Mouse (Mus musculus) hindbrain, postnatal 0 days (tissue): ENCODE data around the gene Drd4. TPM values are rescaled to one million over a fixed set of nuclear protein-coding genes. Genes with fewer than 3 reads are reported as not detected.

ENCODE experiments used
- ATAC-seq: fragments of 200-750 bp; cut with Nextera tagmentation; 2 replicates; pipeline ENCODE4 v1.8.0; 2017; ENCODE audit warnings: mild to moderate bottlenecking, moderate TSS enrichment, moderate library complexity
- DNase-seq: peaks from one replicate; pipeline ENCODE4 v3.0.0-alpha.2; 2015; ENCODE audit warnings: low spot score
- H3K27ac ChIP-seq: fragments of 300-500 bp; sonication (generic); 2 replicates; pipeline ENCODE4 v1.5.1; 2014; ENCODE audit warnings: mild to moderate bottlenecking
- H3K27me3 ChIP-seq: fragments of 300-500 bp; sonication (generic); 2 replicates; pipeline ENCODE4 v1.6.1; 2014; ENCODE audit warnings: low read length, mixed read lengths; ENCODE audit not compliant: insufficient read depth
- H3K36me3 ChIP-seq: fragments of 300-500 bp; sonication (generic); 2 replicates; pipeline ENCODE4 v1.6.1; 2014; ENCODE audit warnings: low read length, mixed read lengths; ENCODE audit not compliant: insufficient read depth
- H3K4me1 ChIP-seq: fragments of 300-500 bp; sonication (generic); 2 replicates; pipeline ENCODE4 v1.6.1; 2014; ENCODE audit warnings: antibody characterized with exemption, low read length, mixed read lengths; ENCODE audit not compliant: insufficient read depth
- H3K4me2 ChIP-seq: fragments of 300-500 bp; sonication (generic); 2 replicates; pipeline ENCODE4 v1.6.1; 2014; ENCODE audit warnings: low read depth, mild to moderate bottlenecking, low read length, moderate library complexity, mixed read lengths
- H3K4me3 ChIP-seq: fragments of 300-500 bp; sonication (generic); 2 replicates; pipeline ENCODE4 v1.5.1; 2014; ENCODE audit warnings: low read length
- H3K9ac ChIP-seq: fragments of 300-500 bp; sonication (generic); replicated peaks from 2 replicates; pipeline ENCODE4 v1.6.1; 2014; ENCODE audit warnings: mild to moderate bottlenecking, low read length, moderate library complexity, mixed read lengths
- H3K9me3 ChIP-seq: fragments of 300-500 bp; sonication (generic); 2 replicates; pipeline ENCODE4 v1.6.1; 2016; ENCODE audit warnings: low read length, mixed read lengths
- CTCF ChIP-seq: IDR thresholded peaks from 2 replicates; pipeline ENCODE4 v1.5.1; 2016; ENCODE audit warnings: antibody characterized with exemption, control low read depth, low read depth
- WGBS: fragments of 180-500 bp; shearing (Covaris S2); extraction: QIAGEN DNeasy Blood & Tissue Kit; methylation state at CpG from one replicate; pipeline ENCODE4 v1.1.7; 2014; 5-methylcytosine and 5-hydroxymethylcytosine counted together
- polyA plus RNA-seq: library from polyadenylated mRNA; unstranded; fragments of >200 nt; fragmentation: Nextera tagmentation; extraction: Ambion mirVana; gene quantifications from 2 replicates; pipeline ENCODE4 v1.2.1, GENCODE M21; 2015
- total RNA-seq: library from RNA; depleted of rRNA; stranded (reverse); fragments of >200 nt; gene quantifications from 2 replicates; pipeline ENCODE4 v1.2.3, GENCODE M21; 2014

The Drd4 gene
- total and polyA plus RNA-seq, 2 experiments from 2014 or later, result 0.73 to 0.94 TPM

DNA sequence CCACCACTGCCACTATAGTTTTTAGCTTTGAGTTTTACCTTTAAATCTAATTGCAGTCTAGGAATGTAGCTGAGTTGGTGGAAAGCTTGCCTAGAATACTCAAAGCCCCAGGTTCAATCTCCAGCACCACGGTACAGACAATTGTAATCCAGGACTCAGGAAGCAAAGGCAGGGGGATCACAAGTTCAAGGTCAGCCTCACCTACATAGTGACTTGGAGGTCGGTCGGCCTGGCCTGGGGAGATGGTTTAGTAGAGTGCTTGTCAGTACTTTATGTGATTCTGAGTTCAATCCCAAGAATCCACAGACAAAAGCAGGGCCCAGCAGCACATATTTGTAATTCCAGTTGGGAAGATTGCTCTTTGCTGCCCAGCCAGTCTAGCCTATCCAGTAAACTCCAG lies 3.8 kb upstream of the Drd4 start:
- Histone ChIP-seq H3K9me3 (no peaks in the 10 kb centered on the region), H3K27me3 (peaks cover 8% of the 10 kb centered on the region), H3K27ac (no peak overlapping the region), H3K4me1 (no peaks in the 10 kb centered on the region), H3K4me3 (no peak overlapping the region), H3K36me3 (no peaks in the 10 kb centered on the region), H3K4me2 (no peak overlapping the region), H3K9ac (no peak overlapping the region)
- DNase-seq (no peak), ATAC-seq (no peak)
- TF ChIP-seq CTCF, result no peak
- WGBS, result 89% methylated on average over 3 of the region's 3 CpGs

DNA sequence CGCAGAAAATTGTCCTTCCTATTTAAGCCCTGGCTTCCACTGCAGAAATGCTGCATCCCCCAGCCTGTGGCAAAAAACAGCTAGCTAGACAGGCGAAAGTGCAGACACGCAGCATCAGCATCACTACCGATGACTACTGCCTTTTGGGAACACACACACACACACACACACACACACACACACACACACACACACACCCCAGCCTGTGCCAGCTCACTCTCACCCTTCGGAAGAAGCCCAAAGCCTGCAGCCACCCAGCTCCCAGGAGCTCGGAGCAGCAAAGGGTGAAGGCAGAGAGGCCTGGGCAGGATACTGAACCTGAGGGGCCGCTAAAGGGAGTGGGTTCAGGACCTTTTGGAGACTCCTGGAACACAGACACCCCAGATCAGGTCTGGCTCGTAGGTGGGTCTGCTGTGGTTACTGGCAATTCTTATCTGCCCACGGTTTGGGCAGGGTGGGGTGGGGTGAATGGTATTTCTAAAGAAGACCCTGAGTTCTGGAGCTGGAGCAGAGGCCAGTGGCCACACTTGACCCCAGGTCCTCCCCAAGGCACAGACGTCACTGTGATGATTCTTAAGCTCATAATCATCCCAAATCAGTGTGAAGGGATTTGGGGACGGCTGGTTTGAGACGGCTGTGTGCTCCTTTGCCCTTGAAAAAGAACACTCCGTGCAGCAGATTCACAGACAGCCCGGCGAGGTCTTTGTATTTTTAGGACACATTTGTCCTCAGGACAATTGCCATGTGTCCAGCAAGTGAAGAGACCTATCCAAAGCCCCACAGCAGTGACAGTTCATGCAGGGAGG lies 980 bp downstream of the Drd4 start:
- peak overlapping the region; percentile 92 for H3K4me2 ChIP-seq
- peak; percentile 15 for DNase-seq
- no peaks in the 10 kb centered on the region for H3K9me3 ChIP-seq
- no peaks in the 10 kb centered on the region for H3K36me3 ChIP-seq
- peak overlapping the region; percentile 51 for H3K4me3 ChIP-seq
- no peak for ATAC-seq
- H3K9ac ChIP-seq, result 0 out of 2 replicates have a peak overlapping the region, but pooled peaks have one; percentile 57
- no peak for TF ChIP-seq CTCF
- H3K27ac ChIP-seq, result no peak overlapping the region
- H3K4me1 ChIP-seq, result peaks cover 7% of the 10 kb centered on the region
- peaks cover 31% of the 10 kb centered on the region for H3K27me3 ChIP-seq
- 37% methylated on average over 15 of the region's 15 CpGs for WGBS

DNA sequence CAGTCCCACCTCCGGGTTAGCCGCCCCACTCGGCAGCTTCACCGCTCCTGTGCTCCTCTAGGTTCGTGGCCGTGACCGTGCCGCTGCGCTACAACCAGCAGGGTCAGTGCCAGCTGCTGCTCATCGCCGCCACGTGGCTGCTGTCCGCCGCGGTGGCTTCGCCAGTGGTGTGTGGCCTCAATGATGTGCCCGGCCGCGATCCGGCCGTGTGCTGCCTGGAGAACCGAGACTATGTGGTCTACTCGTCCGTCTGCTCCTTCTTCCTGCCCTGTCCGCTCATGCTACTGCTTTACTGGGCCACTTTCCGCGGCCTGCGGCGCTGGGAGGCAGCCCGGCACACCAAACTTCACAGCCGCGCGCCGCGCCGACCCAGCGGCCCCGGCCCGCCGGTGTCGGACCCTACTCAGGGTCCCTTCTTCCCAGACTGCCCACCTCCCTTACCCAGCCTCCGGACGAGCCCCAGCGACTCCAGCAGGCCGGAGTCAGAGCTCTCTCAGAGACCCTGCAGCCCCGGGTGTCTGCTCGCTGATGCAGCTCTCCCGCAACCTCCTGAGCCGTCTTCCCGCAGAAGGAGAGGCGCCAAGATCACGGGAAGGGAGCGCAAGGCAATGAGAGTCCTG lies 2.2 kb downstream of the Drd4 start:
- Histone ChIP-seq H3K9me3 (no peaks in the 10 kb centered on the region), H3K27ac (no peak overlapping the region), H3K9ac (peak overlapping the region; percentile 21; the same call in 1 of the 2 replicates), H3K27me3 (peaks cover 31% of the 10 kb centered on the region), H3K4me1 (peaks cover 7% of the 10 kb centered on the region), H3K36me3 (no peaks in the 10 kb centered on the region), H3K4me3 (peak overlapping the region; percentile 35), H3K4me2 (peak overlapping the region; percentile 65)
- ATAC-seq, result peak; percentile 33; the same call in 1 of the 2 replicates
- peak; percentile 57 for DNase-seq
- under 1% methylated on average over 53 of the region's 53 CpGs for WGBS
- peak; percentile 38 for TF ChIP-seq CTCF

DNA sequence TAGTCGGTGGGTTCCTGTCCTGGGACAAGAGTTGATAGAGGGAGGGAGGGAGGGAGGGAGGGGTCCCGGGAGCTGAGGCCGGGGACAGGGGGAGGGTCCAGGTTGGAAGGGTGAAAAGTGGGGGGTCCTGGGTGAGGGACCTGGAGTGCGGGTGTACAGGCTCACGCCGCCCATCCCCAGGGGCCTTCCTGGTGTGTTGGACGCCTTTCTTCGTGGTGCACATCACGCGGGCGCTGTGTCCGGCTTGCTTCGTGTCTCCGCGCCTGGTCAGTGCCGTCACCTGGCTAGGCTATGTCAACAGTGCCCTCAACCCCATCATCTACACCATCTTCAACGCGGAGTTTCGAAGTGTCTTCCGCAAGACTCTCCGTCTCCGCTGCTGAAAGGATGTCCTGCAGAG lies 2.7 kb downstream of the Drd4 start:
- Histone ChIP-seq H3K4me2 (peak overlapping the region; percentile 65), H3K36me3 (no peaks in the 10 kb centered on the region), H3K27me3 (peaks cover 31% of the 10 kb centered on the region), H3K4me1 (peaks cover 7% of the 10 kb centered on the region), H3K4me3 (peak overlapping the region; percentile 35), H3K9ac (no peak overlapping the region), H3K27ac (no peak overlapping the region), H3K9me3 (no peaks in the 10 kb centered on the region)
- WGBS, result 7% methylated on average over 22 of the region's 22 CpGs
- DNase-seq, result no peak
- TF ChIP-seq CTCF, result no peak
- ATAC-seq, result no peak

DNA sequence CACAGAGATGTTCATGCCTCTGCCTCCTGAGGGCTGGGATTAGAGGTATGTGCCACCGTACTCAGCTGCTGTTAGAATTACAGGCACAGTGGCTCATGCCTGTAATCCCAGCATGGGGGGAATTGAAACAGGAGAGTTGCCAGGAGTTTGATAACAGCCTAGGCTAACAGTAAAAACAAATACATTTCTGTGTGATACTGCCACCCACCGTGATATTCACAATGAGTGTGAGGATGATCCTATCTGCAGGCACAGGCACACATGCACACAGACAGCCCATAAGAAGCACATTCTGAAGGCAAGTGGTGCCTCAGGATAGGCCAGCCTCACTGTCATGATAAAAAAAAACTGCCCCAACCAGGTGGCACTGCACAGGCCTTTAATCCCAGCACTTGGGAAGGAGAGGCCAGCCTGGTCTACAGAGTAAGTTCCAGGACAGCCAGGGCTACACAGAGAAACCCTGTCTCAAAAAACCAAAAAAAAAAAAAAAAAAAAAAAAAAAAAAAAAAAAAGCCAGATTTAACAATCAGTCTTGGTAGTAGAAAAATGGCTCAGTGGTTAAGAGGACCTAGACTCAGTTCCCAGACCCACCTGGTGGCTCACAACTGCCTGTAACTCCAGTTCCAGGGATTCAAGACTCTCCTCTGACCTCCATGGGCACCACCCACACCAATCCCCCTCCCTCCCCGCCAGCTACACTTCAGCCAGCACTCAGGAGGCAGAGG lies 6.3 kb downstream of the Drd4 start:
- H3K9ac ChIP-seq, result no peak overlapping the region
- 65% methylated on average over 3 of the region's 3 CpGs for WGBS
- no peak overlapping the region for H3K4me2 ChIP-seq
- peaks cover 23% of the 10 kb centered on the region for H3K27me3 ChIP-seq
- no peaks in the 10 kb centered on the region for H3K9me3 ChIP-seq
- no peak overlapping the region for H3K27ac ChIP-seq
- no peak for DNase-seq
- no peak for ATAC-seq
- H3K36me3 ChIP-seq, result peaks cover 32% of the 10 kb centered on the region
- no peak overlapping the region for H3K4me3 ChIP-seq
- no peak for TF ChIP-seq CTCF
- peaks cover 7% of the 10 kb centered on the region for H3K4me1 ChIP-seq

DNA sequence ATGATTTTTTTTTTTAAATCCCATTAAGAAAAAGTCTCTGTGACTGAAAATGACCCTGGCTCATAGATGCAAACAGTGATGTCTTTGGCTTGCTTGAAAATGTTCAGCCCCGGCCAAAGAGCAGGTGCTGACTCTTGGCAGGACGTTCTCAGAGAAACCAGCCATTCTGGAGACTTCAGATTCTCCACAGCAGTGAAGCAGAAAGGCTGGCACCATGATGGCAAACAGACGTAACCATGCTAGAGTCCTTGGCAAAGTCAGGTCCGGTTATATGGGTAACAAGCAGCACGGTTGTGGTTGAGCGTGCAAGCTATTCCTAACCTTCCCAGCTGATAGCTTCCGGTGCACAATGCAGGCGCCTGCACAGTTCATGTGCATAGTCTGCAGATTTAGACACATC lies 7.4 kb downstream of the Drd4 start:
- Histone ChIP-seq H3K36me3 (peaks cover 42% of the 10 kb centered on the region), H3K9me3 (no peaks in the 10 kb centered on the region), H3K4me1 (no peaks in the 10 kb centered on the region), H3K4me3 (no peak overlapping the region), H3K9ac (no peak overlapping the region), H3K27ac (no peak overlapping the region), H3K4me2 (no peak overlapping the region), H3K27me3 (peaks cover 16% of the 10 kb centered on the region)
- no peak for TF ChIP-seq CTCF
- whole genome bisulfite sequencing, result 94% methylated on average over 8 of the region's 8 CpGs
- no peak for ATAC-seq
- no peak for DNase-seq
